Mouse (Mus musculus) left cerebral cortex, adult 18-20 months (tissue): ENCODE results near the gene Chd9. TPM values are rescaled to one million over a fixed set of nuclear protein-coding genes. Genes with fewer than 3 reads are reported as not detected.

Experiments used
- DNase-seq, 2 experiments: peaks; one replicate each; pipeline ENCODE4 v3.0.0; 2021 to 2022; ENCODE audit warnings: low spot score in 2 of 2, mixed read lengths in 1 of 2
- total RNA-seq, 2 experiments: library from RNA; stranded (reverse); gene quantifications; 2 replicates each; pipeline ENCODE4 v1.2.3; 2021

The Chd9 gene
- total RNA-seq, 2 experiments from 2014 or later: 175 to 214 TPM

GRCm38 (mm10) chr8:90834321-90834672 is 6.1 kb downstream of the Chd9 start:
- DNase-seq: no peak

- DNase-seq: no peak
Measured at GRCm38 (mm10) chr8:90837440-90837839, 9.3 kb downstream of the Chd9 start.

GRCm38 (mm10) chr8:90839725-90840714 is 11.9 kb downstream of the Chd9 start:
- no peak for DNase-seq

- DNase-seq: no peak
Measured at GRCm38 (mm10) chr8:90841321-90841720, 13.2 kb downstream of the Chd9 start.

GRCm38 (mm10) chr8:90843127-90843526 is 15.0 kb downstream of the Chd9 start:
- DNase-seq: no peak

- DNase-seq: no peak
Measured at GRCm38 (mm10) chr8:90844179-90844967, 16.2 kb downstream of the Chd9 start.

- no peak for DNase-seq
Measured at GRCm38 (mm10) chr8:90847980-90848379, 19.8 kb downstream of the Chd9 start.

GRCm38 (mm10) chr8:90849462-90850050 is 21.4 kb downstream of the Chd9 start:
- DNase-seq: peak; percentile 59 to 70

GRCm38 (mm10) chr8:90851544-90851943 is 23.4 kb downstream of the Chd9 start:
- DNase-seq: no peak

GRCm38 (mm10) chr8:90853971-90854670 is 26.0 kb downstream of the Chd9 start:
- no peak for DNase-seq

- DNase-seq: no peak
Measured at GRCm38 (mm10) chr8:90854671-90855161, 26.6 kb downstream of the Chd9 start.

- no peak for DNase-seq
Measured at GRCm38 (mm10) chr8:90856171-90856570, 28.0 kb downstream of the Chd9 start.

- DNase-seq: no peak
Measured at GRCm38 (mm10) chr8:90856952-90857351, 28.8 kb downstream of the Chd9 start.

- no peak for DNase-seq
Measured at GRCm38 (mm10) chr8:90858071-90858470, 29.9 kb downstream of the Chd9 start.

GRCm38 (mm10) chr8:90861266-90861944 is 33.3 kb downstream of the Chd9 start:
- no peak for DNase-seq

GRCm38 (mm10) chr8:90862038-90862437 is 33.9 kb downstream of the Chd9 start:
- DNase-seq: no peak

- DNase-seq: no peak
Measured at GRCm38 (mm10) chr8:90867061-90867460, 38.9 kb downstream of the Chd9 start.

GRCm38 (mm10) chr8:90867911-90868310 is 39.8 kb downstream of the Chd9 start:
- DNase-seq: no peak

GRCm38 (mm10) chr8:90868334-90868733 is 40.2 kb downstream of the Chd9 start:
- peak; percentile 78 to 83 for DNase-seq
